Comparison of ENCODE assay signal across 26 mouse cellular contexts in genomic region chr6:30884856-30885255, GRCm38 (mm10). TPM values are rescaled to one million over a fixed set of nuclear protein-coding genes. Genes with fewer than 3 reads are reported as not detected.
DNase-seq lines count a peak whose midpoint lies in the region; ATAC-seq and TF ChIP-seq lines count a peak whose summit lies in the region.
"Had no signal": no experiment of that assay in that cellular context is flagged by ENCODE, and none has a peak within 500 bp of the region (broad histone marks: within the 10 kb centered on the region; RNA-seq: fewer than 3 reads in every experiment).

No protein-coding gene starts in this region.

- H3K4me2 ChIP-seq in midbrain, embryonic 11.5 days = no peak overlapping the region
- H3K4me2 ChIP-seq in midbrain, postnatal 0 days (ENCODE audit: low read depth, low read length, poor library complexity, severe bottlenecking) = no peak overlapping the region
- H3K4me2 ChIP-seq in intestine, postnatal 0 days (replicated peaks; ENCODE audit: low read depth) = no peak overlapping the region

- intact Hi-C loops in heart, postnatal 14 days (cut with DNase I) = no loop called here

- H3K9ac ChIP-seq in midbrain, embryonic 11.5 days (ENCODE audit: low read length) = no peak overlapping the region
- H3K9ac ChIP-seq in midbrain, postnatal 0 days (replicated peaks; ENCODE audit: low read length, poor library complexity, severe bottlenecking) = no peak overlapping the region
- no peak overlapping the region for H3K9ac ChIP-seq in intestine, postnatal 0 days (ENCODE audit: low read depth, low read length)

- no peak for TF ChIP-seq CTCF in midbrain, postnatal 0 days (IDR thresholded peaks at IDR 0.05)
- TF ChIP-seq CTCF in intestine, postnatal 0 days (IDR thresholded peaks at IDR 0.05; ENCODE audit: low read depth) = no peak

- H3K4me3 ChIP-seq in midbrain, embryonic 11.5 days (ENCODE audit: low read depth, low read length) = no peak overlapping the region
- H3K4me3 ChIP-seq in midbrain, postnatal 0 days (ENCODE audit: low read depth, low read length) = no peak overlapping the region
- no peak overlapping the region for H3K4me3 ChIP-seq in intestine, postnatal 0 days (ENCODE audit: low read depth, low read length)

- peaks cover 3% of the 10 kb centered on the region for H3K36me3 ChIP-seq in midbrain, embryonic 11.5 days (ENCODE audit: control insufficient read depth, insufficient read depth, low read length)
- peaks cover 6% of the 10 kb centered on the region for H3K36me3 ChIP-seq in midbrain, postnatal 0 days (ENCODE audit: insufficient read depth, low read length)
- peaks cover 16% of the 10 kb centered on the region for H3K36me3 ChIP-seq in intestine, postnatal 0 days (ENCODE audit: control insufficient read depth, insufficient read depth)

- H3K27me3 ChIP-seq in midbrain, embryonic 11.5 days (ENCODE audit: control insufficient read depth, insufficient read depth, low read length) = no peaks in the 10 kb centered on the region
- H3K27me3 ChIP-seq in midbrain, postnatal 0 days (ENCODE audit: insufficient read depth, low read length) = no peaks in the 10 kb centered on the region
- H3K27me3 ChIP-seq in intestine, postnatal 0 days (replicated peaks; ENCODE audit: control insufficient read depth, insufficient read depth, low read length) = no peaks in the 10 kb centered on the region
- H3K27me3 ChIP-seq: CH12.LX, Patski had no signal

- DNase-seq in heart, adult 11 months = peak; percentile 1
- no peak for DNase-seq in heart, postnatal 14 days
- peak; percentile 59 for DNase-seq in midbrain, embryonic 11.5 days (ENCODE audit: low spot score, missing footprints)
- DNase-seq in midbrain, postnatal 0 days (ENCODE audit: low spot score) = no peak
- DNase-seq in 416B (ENCODE audit: low read depth) = peak; percentile 55
- DNase-seq: adrenal gland, adult 2 months; adrenal gland, adult 8-10 months; adrenal gland, postnatal 10 days; adrenal gland, postnatal 14 days; adrenal gland, postnatal 25 days; adrenal gland, postnatal 36 days; B cell, adult 2 months; cerebellum, adult 11 months; cerebellum, adult 11-12 months; cerebellum, adult 18-20 months; cerebellum, adult 2 months had no signal

- no peaks in the 10 kb centered on the region for H3K9me3 ChIP-seq in midbrain, embryonic 11.5 days (ENCODE audit: control insufficient read depth, low read length)
- H3K9me3 ChIP-seq in midbrain, postnatal 0 days (ENCODE audit: low read length) = no peaks in the 10 kb centered on the region
- no peaks in the 10 kb centered on the region for H3K9me3 ChIP-seq in intestine, postnatal 0 days (ENCODE audit: control insufficient read depth)
- H3K9me3 ChIP-seq: G1E had no signal

- H3K4me1 ChIP-seq in midbrain, embryonic 11.5 days (ENCODE audit: control insufficient read depth, insufficient read depth, low read length) = no peaks in the 10 kb centered on the region
- no peaks in the 10 kb centered on the region for H3K4me1 ChIP-seq in midbrain, postnatal 0 days (ENCODE audit: insufficient read depth, low read length)
- H3K4me1 ChIP-seq in intestine, postnatal 0 days (replicated peaks; ENCODE audit: control insufficient read depth, insufficient read depth, low read length) = no peaks in the 10 kb centered on the region

- ATAC-seq in midbrain, embryonic 11.5 days (ENCODE audit: low FRiP score) = no peak
- no peak for ATAC-seq in midbrain, postnatal 0 days (ENCODE audit: low FRiP score)
- ATAC-seq in intestine, postnatal 0 days = no peak
- ATAC-seq: activated CD4-positive, CD25-positive, alpha-beta regulatory T cell, adult 4 months; CD4-positive, CD25-positive, alpha-beta regulatory T cell, adult 4 months; Patski had no signal

- WGBS in midbrain, embryonic 11.5 days = 90% methylated on average over 3 of the region's 3 CpGs
- WGBS in midbrain, postnatal 0 days = 99% methylated on average over 3 of the region's 3 CpGs
- WGBS in intestine, postnatal 0 days = 85% methylated on average over 3 of the region's 3 CpGs

- no peak overlapping the region for H3K27ac ChIP-seq in midbrain, embryonic 11.5 days (ENCODE audit: low read depth, low read length)
- H3K27ac ChIP-seq in midbrain, postnatal 0 days (ENCODE audit: low read depth, low read length) = no peak overlapping the region
- H3K27ac ChIP-seq in intestine, postnatal 0 days (ENCODE audit: low read depth, low read length) = no peak overlapping the region

RNA-seq across cellular contexts. Expression of gene Copg2, which starts 11.7 kb away (rescaled TPM):
- total RNA-seq in heart, postnatal 14 days (2021) = 10 to 100 TPM; 40.3 to 45.7 TPM
- polyA plus RNA-seq in midbrain, embryonic 11.5 days (2014; fragmentation: Nextera tagmentation; extraction: Ambion mirVana) = 42.0 and 44.0 TPM in 2 replicates
- total RNA-seq in midbrain, postnatal 0 days (2014; rRNA removed) = 39.3 and 58.5 TPM in 2 replicates
- polyA plus RNA-seq in midbrain, postnatal 0 days (2015; fragmentation: Nextera tagmentation; extraction: Ambion mirVana) = 30.0 and 34.5 TPM in 2 replicates
- polyA plus RNA-seq in intestine, postnatal 0 days (2015; fragmentation: Nextera tagmentation; extraction: Ambion mirVana) = 9.8 and 10.2 TPM in 2 replicates

RNA-seq across cellular contexts. Expression of gene Tsga13, which starts 30.5 kb away (rescaled TPM):
- total RNA-seq in heart, postnatal 14 days (2021) = not detected
- 0.23 and 0.30 TPM in 2 replicates for polyA plus RNA-seq in midbrain, embryonic 11.5 days (2014; fragmentation: Nextera tagmentation; extraction: Ambion mirVana)
- total RNA-seq in midbrain, postnatal 0 days (2014; rRNA removed) = 0.11 TPM in 1 of 2 replicates, not detected in the other
- polyA plus RNA-seq in midbrain, postnatal 0 days (2015; fragmentation: Nextera tagmentation; extraction: Ambion mirVana) = 0.59 and 0.67 TPM in 2 replicates
- polyA plus RNA-seq in intestine, postnatal 0 days (2015; fragmentation: Nextera tagmentation; extraction: Ambion mirVana) = not detected in 2 replicates
- total RNA-seq: adrenal gland, adult 18-20 months; adrenal gland, adult 2 months; adrenal gland, adult 8-10 months; adrenal gland, postnatal 14 days; adrenal gland, postnatal 25 days; adrenal gland, postnatal 36 days; CH12.LX; ES-E14; G1E; MEL had no signal
- polyA plus RNA-seq: activated CD4-positive, CD25-positive, alpha-beta regulatory T cell, adult 4 months; adrenal gland, adult 2 months; C2C12; CD4-positive, CD25-positive, alpha-beta regulatory T cell, adult 4 months; cerebellum, adult 2 months; G1E; Patski had no signal

Comparison
In these comparisons a context has a peak if more than half of its experiments do, and no peak if none do; other contexts are left out.
1. DNase-seq: peak in heart, adult 11 months (single experiment), midbrain, embryonic 11.5 days (single experiment) and 416B (single experiment); none in heart, postnatal 14 days (0 of 2) and midbrain, postnatal 0 days (single experiment).